Mouse (Mus musculus): ENCODE data around the gene Il10. TPM values are rescaled to one million over a fixed set of nuclear protein-coding genes. Genes with fewer than 3 reads are reported as not detected.

The Il10 gene
- total and polyA plus RNA-seq, 2 experiments from 2014 or later = not detected

DNA sequence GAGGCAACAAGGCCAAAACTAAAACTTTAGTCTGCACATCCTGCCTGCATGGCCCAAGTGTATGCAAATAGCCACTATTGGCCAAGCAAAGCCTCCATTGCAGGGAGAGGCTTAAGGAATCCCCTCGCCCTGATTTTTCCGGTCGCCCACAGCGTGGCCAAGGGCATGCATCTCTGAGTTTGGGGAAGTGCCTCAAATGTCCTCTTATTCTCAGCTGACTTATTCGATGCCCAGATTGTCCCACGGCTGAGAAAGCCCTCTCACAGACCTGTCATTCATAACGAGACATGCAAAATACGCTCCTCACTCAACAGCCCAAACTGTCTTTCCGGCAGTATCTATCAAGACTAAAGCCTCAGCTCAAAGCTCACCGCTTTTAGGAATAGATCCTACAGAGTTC, 27.0 kb downstream of the Il10 start:
- H3K27me3 ChIP-seq (ENCODE audit: insufficient read depth, low read length) = no peaks in the 10 kb centered on the region
- no peak for ATAC-seq (ENCODE audit: low FRiP score)
- H3K9ac ChIP-seq (replicated peaks; ENCODE audit: low read length, poor library complexity, severe bottlenecking) = no peak overlapping the region
- no peaks in the 10 kb centered on the region for H3K9me3 ChIP-seq (ENCODE audit: low read length)
- no peak for DNase-seq (ENCODE audit: low spot score)
- H3K27ac ChIP-seq (ENCODE audit: low read depth, low read length) = no peak overlapping the region
- no peak overlapping the region for H3K4me2 ChIP-seq (ENCODE audit: low read depth, low read length, poor library complexity, severe bottlenecking)
- no peaks in the 10 kb centered on the region for H3K36me3 ChIP-seq (ENCODE audit: insufficient read depth, low read length)
- H3K4me1 ChIP-seq (ENCODE audit: insufficient read depth, low read length) = no peaks in the 10 kb centered on the region
- no peak for TF ChIP-seq CTCF (IDR thresholded peaks at IDR 0.05)
- no peak overlapping the region for H3K4me3 ChIP-seq (ENCODE audit: low read depth, low read length)
- 86% methylated on average over 10 of the region's 10 CpGs for WGBS

DNA sequence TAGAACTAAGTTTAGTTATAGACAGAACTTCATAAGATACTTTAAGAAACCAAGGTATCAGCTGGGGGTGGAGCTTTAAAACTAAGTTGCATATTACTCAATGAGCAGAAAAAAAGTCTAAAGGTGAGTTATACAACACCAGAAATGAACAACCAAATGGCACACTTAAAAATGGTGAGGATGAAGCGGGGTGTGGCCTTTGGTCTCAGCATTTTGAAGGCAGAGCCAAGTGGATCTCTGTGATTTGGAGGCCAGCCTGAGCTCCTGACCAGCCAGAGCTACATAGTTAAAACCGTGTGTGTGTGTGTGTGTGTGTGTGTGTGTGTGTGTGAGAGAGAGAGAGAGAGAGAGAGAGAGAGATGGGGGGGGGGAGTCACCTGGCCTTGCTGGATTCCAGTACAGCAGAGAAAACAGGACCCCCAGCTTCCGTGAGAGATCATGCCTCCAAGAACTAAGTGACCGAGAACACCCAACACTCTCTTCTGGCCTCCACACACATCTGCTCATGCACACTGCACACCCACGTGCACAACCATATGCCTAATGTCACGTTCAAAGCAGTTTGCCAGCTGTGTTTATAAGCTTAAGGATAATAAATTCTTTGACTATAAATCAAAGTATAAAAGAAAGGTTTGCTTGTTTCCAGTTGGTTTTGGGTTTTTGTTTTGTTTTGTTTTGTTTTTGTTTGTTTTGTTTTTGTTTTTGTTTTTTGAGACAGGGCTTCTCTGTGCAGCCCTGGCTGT, 28.6 kb downstream of the Il10 start:
- no peaks in the 10 kb centered on the region; the same call in 1 of the 2 replicates for H3K4me1 ChIP-seq (ENCODE audit: insufficient read depth, low read length)
- H3K27ac ChIP-seq (ENCODE audit: low read depth, low read length) = no peak overlapping the region
- no peaks in the 10 kb centered on the region for H3K9me3 ChIP-seq (ENCODE audit: low read length)
- ATAC-seq (ENCODE audit: low FRiP score) (no peak), DNase-seq (ENCODE audit: low spot score) (no peak)
- no peaks in the 10 kb centered on the region for H3K27me3 ChIP-seq (ENCODE audit: insufficient read depth, low read length)
- H3K4me2 ChIP-seq (ENCODE audit: low read depth, low read length, poor library complexity, severe bottlenecking) = no peak overlapping the region
- H3K9ac ChIP-seq (replicated peaks; ENCODE audit: low read length, poor library complexity, severe bottlenecking) = no peak overlapping the region
- WGBS = 90% methylated on average over 6 of the region's 6 CpGs
- H3K36me3 ChIP-seq (ENCODE audit: insufficient read depth, low read length) = 0 out of 2 replicates have a peak, but pooled peaks cover 6% of the 10 kb centered on the region
- no peak overlapping the region for H3K4me3 ChIP-seq (ENCODE audit: low read depth, low read length)
- TF ChIP-seq CTCF (IDR thresholded peaks at IDR 0.05) = no peak

DNA sequence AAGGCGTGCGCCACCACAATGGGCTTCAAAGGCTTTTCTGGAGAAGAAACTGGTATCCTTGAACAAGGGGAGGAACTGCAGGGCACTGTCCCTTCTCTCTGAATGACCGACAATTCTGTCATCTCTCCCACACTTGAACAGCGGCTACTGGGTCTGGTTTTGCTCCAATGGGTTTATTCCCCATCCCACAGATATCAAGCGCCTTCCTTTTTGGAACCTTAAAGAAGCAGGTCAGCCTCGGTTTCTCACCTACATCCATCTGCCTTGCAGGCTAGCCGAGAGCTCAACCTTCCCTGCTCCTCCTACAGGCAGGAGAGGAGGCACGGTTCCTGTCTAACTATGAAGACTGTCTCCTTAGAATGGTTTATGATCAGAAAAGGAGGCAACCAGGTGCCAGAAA, 29.3 kb downstream of the Il10 start:
- 93% methylated on average over 8 of the region's 8 CpGs for WGBS
- no peaks in the 10 kb centered on the region; the same call in 1 of the 2 replicates for H3K4me1 ChIP-seq (ENCODE audit: insufficient read depth, low read length)
- H3K27ac ChIP-seq (ENCODE audit: low read depth, low read length) = no peak overlapping the region
- no peak overlapping the region for H3K9ac ChIP-seq (replicated peaks; ENCODE audit: low read length, poor library complexity, severe bottlenecking)
- H3K9me3 ChIP-seq (ENCODE audit: low read length) = no peaks in the 10 kb centered on the region
- H3K4me2 ChIP-seq (ENCODE audit: low read depth, low read length, poor library complexity, severe bottlenecking) = no peak overlapping the region
- peaks cover 6% of the 10 kb centered on the region; the same call in 1 of the 2 replicates for H3K36me3 ChIP-seq (ENCODE audit: insufficient read depth, low read length)
- no peak for TF ChIP-seq CTCF (IDR thresholded peaks at IDR 0.05)
- no peak for DNase-seq (ENCODE audit: low spot score)
- no peaks in the 10 kb centered on the region for H3K27me3 ChIP-seq (ENCODE audit: insufficient read depth, low read length)
- no peak overlapping the region for H3K4me3 ChIP-seq (ENCODE audit: low read depth, low read length)
- no peak for ATAC-seq (ENCODE audit: low FRiP score)

DNA sequence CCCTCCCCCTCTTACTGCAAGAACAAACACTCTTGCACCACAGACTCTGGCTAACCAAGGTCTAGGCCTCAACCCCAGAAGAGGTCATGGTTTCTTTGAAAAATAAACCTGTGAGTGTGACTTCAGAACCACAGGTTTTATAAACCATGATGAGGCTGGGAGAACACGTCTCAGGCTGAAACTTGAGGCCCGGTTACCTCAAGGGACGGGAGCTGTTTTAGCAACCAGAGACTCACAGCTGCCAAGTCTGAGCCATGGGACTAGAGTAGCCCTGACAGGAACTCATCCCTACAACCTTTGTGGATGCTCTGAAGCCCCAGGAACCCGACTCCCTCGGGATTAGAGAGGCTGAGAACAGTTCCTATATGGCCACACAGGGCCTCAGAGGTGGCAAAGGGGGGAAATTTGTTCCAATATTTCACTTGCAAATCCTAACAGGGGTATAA, 29.7 kb downstream of the Il10 start:
- no peak overlapping the region for H3K27ac ChIP-seq (ENCODE audit: low read depth, low read length)
- H3K4me2 ChIP-seq (ENCODE audit: low read depth, low read length, poor library complexity, severe bottlenecking) = no peak overlapping the region
- 81% methylated on average over 5 of the region's 5 CpGs for WGBS
- DNase-seq (ENCODE audit: low spot score) (no peak), ATAC-seq (ENCODE audit: low FRiP score) (no peak)
- H3K9ac ChIP-seq (replicated peaks; ENCODE audit: low read length, poor library complexity, severe bottlenecking) = no peak overlapping the region
- H3K27me3 ChIP-seq (ENCODE audit: insufficient read depth, low read length) = no peaks in the 10 kb centered on the region
- H3K4me1 ChIP-seq (ENCODE audit: insufficient read depth, low read length) = no peaks in the 10 kb centered on the region; the same call in 1 of the 2 replicates
- peaks cover 10% of the 10 kb centered on the region for H3K36me3 ChIP-seq (ENCODE audit: insufficient read depth, low read length)
- no peak for TF ChIP-seq CTCF (IDR thresholded peaks at IDR 0.05)
- H3K9me3 ChIP-seq (ENCODE audit: low read length) = no peaks in the 10 kb centered on the region
- H3K4me3 ChIP-seq (ENCODE audit: low read depth, low read length) = no peak overlapping the region

DNA sequence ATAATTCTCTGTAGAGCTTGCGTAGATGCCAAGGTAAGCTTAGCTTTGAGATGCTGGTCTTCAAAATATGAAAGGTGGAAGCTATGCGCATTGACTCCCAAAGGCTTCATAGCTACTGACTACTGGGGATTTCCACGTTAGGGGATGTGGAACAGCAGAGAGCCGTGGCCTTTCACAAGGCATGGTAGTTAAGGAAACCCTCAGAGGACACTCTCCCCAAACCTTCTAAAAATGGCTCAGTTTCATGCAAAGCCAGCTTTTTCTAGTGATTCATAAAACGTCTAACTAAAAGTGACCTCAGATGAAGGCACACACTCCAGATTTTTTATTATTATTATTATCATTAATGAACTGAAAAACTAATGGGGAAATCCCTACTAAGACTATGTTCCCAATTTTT, 30.4 kb downstream of the Il10 start:
- Histone ChIP-seq H3K36me3 (ENCODE audit: insufficient read depth, low read length) (peaks cover 16% of the 10 kb centered on the region), H3K4me1 (ENCODE audit: insufficient read depth, low read length) (no peaks in the 10 kb centered on the region; the same call in 1 of the 2 replicates), H3K9me3 (ENCODE audit: low read length) (no peaks in the 10 kb centered on the region), H3K4me3 (ENCODE audit: low read depth, low read length) (no peak overlapping the region), H3K9ac (replicated peaks; ENCODE audit: low read length, poor library complexity, severe bottlenecking) (no peak overlapping the region), H3K27ac (ENCODE audit: low read depth, low read length) (no peak overlapping the region), H3K27me3 (ENCODE audit: insufficient read depth, low read length) (no peaks in the 10 kb centered on the region), H3K4me2 (ENCODE audit: low read depth, low read length, poor library complexity, severe bottlenecking) (no peak overlapping the region)
- WGBS = 90% methylated on average over 5 of the region's 5 CpGs
- DNase-seq (ENCODE audit: low spot score) (no peak), ATAC-seq (ENCODE audit: low FRiP score) (no peak)
- TF ChIP-seq CTCF (IDR thresholded peaks at IDR 0.05) = no peak

DNA sequence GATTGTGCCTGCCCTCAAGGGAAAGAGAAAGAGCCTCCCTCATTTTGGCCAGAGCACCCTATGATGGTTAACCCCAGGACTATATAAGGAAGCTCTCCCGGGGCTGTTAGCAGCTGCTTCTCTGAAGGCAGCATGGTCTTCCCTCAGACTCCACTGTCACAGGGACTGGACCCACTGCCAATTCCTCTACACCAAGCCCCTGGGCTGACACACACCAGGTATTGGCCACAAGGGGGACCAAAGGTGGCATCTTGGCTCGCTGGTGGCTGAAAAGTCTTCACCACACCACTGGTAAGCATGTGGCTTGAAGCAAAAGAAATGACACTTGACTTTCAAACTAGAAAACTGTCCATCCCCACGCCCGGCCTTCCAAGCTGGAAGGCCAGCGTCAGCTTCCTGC, 31.0 kb downstream of the Il10 start:
- no peak overlapping the region for H3K27ac ChIP-seq (ENCODE audit: low read depth, low read length)
- H3K36me3 ChIP-seq (ENCODE audit: insufficient read depth, low read length) = peaks cover 22% of the 10 kb centered on the region
- no peak for ATAC-seq (ENCODE audit: low FRiP score)
- H3K9ac ChIP-seq (replicated peaks; ENCODE audit: low read length, poor library complexity, severe bottlenecking) = no peak overlapping the region
- H3K27me3 ChIP-seq (ENCODE audit: insufficient read depth, low read length) = no peaks in the 10 kb centered on the region
- DNase-seq (ENCODE audit: low spot score) = no peak
- H3K4me1 ChIP-seq (ENCODE audit: insufficient read depth, low read length) = no peaks in the 10 kb centered on the region; the same call in 1 of the 2 replicates
- H3K9me3 ChIP-seq (ENCODE audit: low read length) = no peaks in the 10 kb centered on the region
- TF ChIP-seq CTCF (IDR thresholded peaks at IDR 0.05) = peak; percentile 17; the same call in 1 of the 2 replicates
- whole genome bisulfite sequencing = 84% methylated on average over 5 of the region's 5 CpGs
- H3K4me3 ChIP-seq (ENCODE audit: low read depth, low read length) = no peak overlapping the region
- no peak overlapping the region for H3K4me2 ChIP-seq (ENCODE audit: low read depth, low read length, poor library complexity, severe bottlenecking)
